In genomic region chr4:129761606-129762005, GRCm38 (mm10) we compare ENCODE assay signal across 22 mouse cellular contexts. TPM values are rescaled to one million over a fixed set of nuclear protein-coding genes. Genes with fewer than 3 reads are reported as not detected.
DNase-seq lines count a peak whose midpoint lies in the region; ATAC-seq and TF ChIP-seq lines count a peak whose summit lies in the region.
"Had no signal": no experiment of that assay in that cellular context is flagged by ENCODE, and none has a peak within 500 bp of the region (broad histone marks: within the 10 kb centered on the region; RNA-seq: fewer than 3 reads in every experiment).

No protein-coding gene starts in this region.

- TF ChIP-seq CTCF in spleen, adult 2 months (IDR thresholded peaks at IDR 0.05; ENCODE audit: extremely low read depth, insufficient read depth, insufficient read length, insufficient replicate concordance): no peak
- TF ChIP-seq CTCF in midbrain, postnatal 0 days (IDR thresholded peaks at IDR 0.05): no peak

- no peak overlapping the region for H3K4me3 ChIP-seq in spleen, adult 2 months (ENCODE audit: extremely low read depth, insufficient read depth, insufficient read length)
- no peak overlapping the region for H3K4me3 ChIP-seq in midbrain, postnatal 0 days (ENCODE audit: low read depth, low read length)
- no peak overlapping the region for H3K4me3 ChIP-seq in forebrain, embryonic 14.5 days (ENCODE audit: low read depth, low read length)
- H3K4me3 ChIP-seq: embryonic facial prominence, embryonic 12.5 days; heart, embryonic 13.5 days; hindbrain, embryonic 12.5 days; limb, embryonic 15.5 days; lung, embryonic 15.5 days; midbrain, embryonic 10.5 days; myocyte; stomach, embryonic 15.5 days had no signal

- H3K27ac ChIP-seq in spleen, adult 2 months (ENCODE audit: insufficient read depth, low read length): peak overlapping the region; percentile 19; the same call in 1 of the 2 replicates
- H3K27ac ChIP-seq in midbrain, postnatal 0 days (ENCODE audit: low read depth, low read length): no peak overlapping the region
- no peak overlapping the region for H3K27ac ChIP-seq in forebrain, embryonic 14.5 days (ENCODE audit: low read depth, low read length)
- H3K27ac ChIP-seq: embryonic facial prominence, embryonic 12.5 days; heart, embryonic 13.5 days; hindbrain, embryonic 12.5 days; limb, embryonic 15.5 days; lung, embryonic 15.5 days; midbrain, embryonic 10.5 days; stomach, embryonic 15.5 days had no signal

- no peaks in the 10 kb centered on the region for H3K4me1 ChIP-seq in spleen, adult 2 months (ENCODE audit: control insufficient read depth, insufficient read depth, insufficient read length)
- H3K4me1 ChIP-seq in midbrain, postnatal 0 days (ENCODE audit: insufficient read depth, low read length): no peaks in the 10 kb centered on the region
- no peaks in the 10 kb centered on the region for H3K4me1 ChIP-seq in forebrain, embryonic 14.5 days (ENCODE audit: control insufficient read depth, insufficient read depth, low read length)
- H3K4me1 ChIP-seq: embryonic facial prominence, embryonic 12.5 days; heart, embryonic 13.5 days; hindbrain, embryonic 12.5 days; lung, embryonic 15.5 days; midbrain, embryonic 10.5 days; stomach, embryonic 15.5 days had no signal

- DNase-seq in spleen, adult 2 months (ENCODE audit: low read depth in 1 of 2, low spot score in 2 of 2): peak; percentile 54 to 72
- no peak for DNase-seq in spleen, postnatal 4 days (ENCODE audit: low spot score in 2 of 2)
- DNase-seq in natural killer cell, adult 2 months (ENCODE audit: low spot score in 2 of 2): peak; percentile 53 to 68
- peak; percentile 66 to 77 for DNase-seq in thymus, postnatal 36 days
- no peak for DNase-seq in midbrain, postnatal 0 days (ENCODE audit: low spot score)
- DNase-seq in forebrain, embryonic 14.5 days (ENCODE audit: low spot score): no peak
- DNase-seq in heart, adult 18-20 months: no peak
- DNase-seq: cerebellum, postnatal 36 days; gastrocnemius, postnatal 36 days; kidney, postnatal 14 days; right cerebral cortex, postnatal 14 days had no signal

- ATAC-seq in common myeloid progenitor, adult 5-6 weeks (replicated peaks; ENCODE audit: low read depth, poor library complexity, severe bottlenecking): peak; percentile 94
- no peak for ATAC-seq in midbrain, postnatal 0 days (ENCODE audit: low FRiP score)
- ATAC-seq in forebrain, embryonic 14.5 days: no peak
- ATAC-seq: intestine, embryonic 16.5 days; Patski had no signal

- H3K9me3 ChIP-seq in midbrain, postnatal 0 days (ENCODE audit: low read length): no peaks in the 10 kb centered on the region
- H3K9me3 ChIP-seq in forebrain, embryonic 14.5 days (replicated peaks; ENCODE audit: control insufficient read depth, low read length): no peaks in the 10 kb centered on the region
- H3K9me3 ChIP-seq: embryonic facial prominence, embryonic 12.5 days; heart, embryonic 13.5 days; hindbrain, embryonic 12.5 days; limb, embryonic 15.5 days; lung, embryonic 15.5 days; midbrain, embryonic 10.5 days; stomach, embryonic 15.5 days had no signal

- H3K9ac ChIP-seq in midbrain, postnatal 0 days (replicated peaks; ENCODE audit: low read length, poor library complexity, severe bottlenecking): no peak overlapping the region
- no peak overlapping the region for H3K9ac ChIP-seq in forebrain, embryonic 14.5 days (ENCODE audit: low read length)
- H3K9ac ChIP-seq: embryonic facial prominence, embryonic 12.5 days; heart, embryonic 13.5 days; hindbrain, embryonic 12.5 days; limb, embryonic 15.5 days; lung, embryonic 15.5 days; stomach, embryonic 15.5 days had no signal

- H3K36me3 ChIP-seq in spleen, adult 2 months (ENCODE audit: control insufficient read depth, insufficient read depth, low read length): no peaks in the 10 kb centered on the region
- H3K36me3 ChIP-seq in midbrain, postnatal 0 days (ENCODE audit: insufficient read depth, low read length): no peaks in the 10 kb centered on the region
- no peaks in the 10 kb centered on the region for H3K36me3 ChIP-seq in forebrain, embryonic 14.5 days (ENCODE audit: control insufficient read depth, insufficient read depth, low read length)
- H3K36me3 ChIP-seq: embryonic facial prominence, embryonic 12.5 days; heart, embryonic 13.5 days; hindbrain, embryonic 12.5 days; limb, embryonic 15.5 days; lung, embryonic 15.5 days; midbrain, embryonic 10.5 days; stomach, embryonic 15.5 days had no signal

- no peaks in the 10 kb centered on the region for H3K27me3 ChIP-seq in spleen, adult 2 months (ENCODE audit: control insufficient read depth, insufficient read depth, low read length)
- no peaks in the 10 kb centered on the region for H3K27me3 ChIP-seq in midbrain, postnatal 0 days (ENCODE audit: insufficient read depth, low read length)
- no peaks in the 10 kb centered on the region for H3K27me3 ChIP-seq in forebrain, embryonic 14.5 days (replicated peaks; ENCODE audit: control insufficient read depth, insufficient read depth, low read length)
- H3K27me3 ChIP-seq: embryonic facial prominence, embryonic 12.5 days; heart, embryonic 13.5 days; hindbrain, embryonic 12.5 days; limb, embryonic 15.5 days; lung, embryonic 15.5 days; Patski; stomach, embryonic 15.5 days had no signal

- TF ChIP-seq POLR2A in spleen, adult 2 months (IDR thresholded peaks at IDR 0.05; ENCODE audit: low read depth, low read length): no peak

- 9% methylated on average over 12 of the region's 12 CpGs for WGBS in spleen, adult 2 months
- 92% methylated on average over 12 of the region's 12 CpGs for WGBS in midbrain, postnatal 0 days
- 94% methylated on average over 12 of the region's 12 CpGs for WGBS in forebrain, embryonic 14.5 days

- H3K4me2 ChIP-seq in midbrain, postnatal 0 days (ENCODE audit: low read depth, low read length, poor library complexity, severe bottlenecking): no peak overlapping the region
- H3K4me2 ChIP-seq in forebrain, embryonic 14.5 days (ENCODE audit: low read length): no peak overlapping the region
- H3K4me2 ChIP-seq: embryonic facial prominence, embryonic 12.5 days; heart, embryonic 13.5 days; hindbrain, embryonic 12.5 days; limb, embryonic 15.5 days; lung, embryonic 15.5 days; stomach, embryonic 15.5 days had no signal

RNA-seq across cellular contexts. Expression of gene Khdrbs1, which starts 19.5 kb away (rescaled TPM):
- 40.9 and 61.5 TPM in 2 replicates for polyA plus RNA-seq in spleen, adult 2 months (2012; rRNA removed)
- total RNA-seq in common myeloid progenitor, adult 5-6 weeks (2017): 102 and 120 TPM in 2 replicates
- total RNA-seq in midbrain, postnatal 0 days (2014; rRNA removed): 80.8 and 101 TPM in 2 replicates
- polyA plus RNA-seq in midbrain, postnatal 0 days (2015; fragmentation: Nextera tagmentation; extraction: Ambion mirVana): 78.0 and 87.2 TPM in 2 replicates
- polyA plus RNA-seq in forebrain, embryonic 14.5 days (2014; fragmentation: Nextera tagmentation; extraction: Ambion mirVana): 133 and 136 TPM in 2 replicates
- total RNA-seq in heart, adult 18-20 months (2021): 10 to 100 TPM; 34.3 to 38.7 TPM

RNA-seq across cellular contexts. Expression of gene Ptp4a2, which starts 49.4 kb away (rescaled TPM):
- polyA plus RNA-seq in spleen, adult 2 months (2012; rRNA removed): 47.6 and 51.1 TPM in 2 replicates
- total RNA-seq in common myeloid progenitor, adult 5-6 weeks (2017): 364 and 441 TPM in 2 replicates
- total RNA-seq in midbrain, postnatal 0 days (2014; rRNA removed): 94.0 and 117 TPM in 2 replicates
- 202 and 245 TPM in 2 replicates for polyA plus RNA-seq in midbrain, postnatal 0 days (2015; fragmentation: Nextera tagmentation; extraction: Ambion mirVana)
- polyA plus RNA-seq in forebrain, embryonic 14.5 days (2014; fragmentation: Nextera tagmentation; extraction: Ambion mirVana): 213 and 214 TPM in 2 replicates
- total RNA-seq in heart, adult 18-20 months (2021): 100 to 1,000 TPM; 202 to 222 TPM

Comparison
In these comparisons a context has a peak if more than half of its experiments do, and no peak if none do; other contexts are left out.
1. DNase-seq: peak in spleen, adult 2 months (2 of 2), natural killer cell, adult 2 months (2 of 2) and thymus, postnatal 36 days (2 of 2); none in spleen, postnatal 4 days (0 of 2), midbrain, postnatal 0 days (single experiment), forebrain, embryonic 14.5 days (single experiment) and heart, adult 18-20 months (0 of 2).